Mouse (Mus musculus): ENCODE measurements around the gene Ppara.

- no peak for TF ChIP-seq CTCF (IDR thresholded peaks at IDR 0.05 in 2 of 3, conservative IDR thresholded peaks at IDR 0.05 in 1 of 3; ENCODE audit: control insufficient read depth in 1 of 3, insufficient read depth in 1 of 3, low read depth in 2 of 3, low read length in 3 of 3, poor library complexity in 1 of 3, severe bottlenecking in 1 of 3)
- TF ChIP-seq POLR2AphosphoS2 (IDR thresholded peaks at IDR 0.05; ENCODE audit: low read length): no peak
- TF ChIP-seq E2F4 (IDR thresholded peaks at IDR 0.05; ENCODE audit: borderline replicate concordance, low read depth, low read length): no peak
- no peak for TF ChIP-seq CHD2 (IDR thresholded peaks at IDR 0.05; ENCODE audit: low read length)
- TF ChIP-seq POLR2A (IDR thresholded peaks at IDR 0.05; ENCODE audit: control insufficient read depth in 1 of 2, insufficient read depth in 1 of 2, low read depth in 1 of 2, low read length in 2 of 2, poor library complexity in 1 of 2): no peak
- no peak for TF ChIP-seq NELFE (IDR thresholded peaks at IDR 0.05; ENCODE audit: low read depth, low read length)
- TF ChIP-seq MAFK (IDR thresholded peaks at IDR 0.05; ENCODE audit: borderline replicate concordance, low read depth, low read length): no peak
- no peak for TF ChIP-seq ZC3H11A (IDR thresholded peaks at IDR 0.05; ENCODE audit: low read depth, low read length)
- TF ChIP-seq EP300 (IDR thresholded peaks at IDR 0.05; ENCODE audit: low read depth in 1 of 2, low read length in 2 of 2): no peak
Observed at GRCm38 (mm10) chr15:85766677-85767076, 31.9 kb downstream of the Ppara start.

Data from MEL (cell line).